Mouse (Mus musculus): ENCODE results near the gene Zfp213.

DNA sequence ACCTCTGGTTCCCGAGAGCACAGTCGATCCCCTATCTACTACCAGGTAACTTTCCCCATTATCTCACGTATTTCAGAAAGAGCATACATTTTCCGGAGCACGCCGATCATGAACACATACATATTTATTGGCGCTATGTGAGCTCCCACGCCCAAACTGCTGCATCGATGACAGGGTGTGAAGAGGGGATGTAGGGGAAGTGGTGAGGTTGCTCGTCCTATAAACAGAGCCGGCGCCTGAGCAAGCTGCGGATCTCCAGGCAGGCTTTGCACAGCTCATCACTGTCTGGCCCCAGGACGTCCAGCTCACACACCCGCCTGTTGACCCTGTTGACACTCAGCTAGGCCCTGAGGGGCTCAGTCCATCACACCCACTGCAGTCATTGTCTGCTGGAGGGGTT is 13.2 kb downstream of the Zfp213 start:
- TF ChIP-seq MYOD1 (IDR thresholded peaks at IDR 0.05; ENCODE audit: control insufficient read depth, insufficient read length, low read depth) (no peak), CTCF (IDR thresholded peaks at IDR 0.05; ENCODE audit: control insufficient read depth, insufficient read depth, insufficient read length) (no peak), FOSL1 (IDR thresholded peaks at IDR 0.05; ENCODE audit: insufficient read depth, low read length, poor library complexity, severe bottlenecking) (no peak), MAX (IDR thresholded peaks at IDR 0.05) (peak; percentile 36), MYOG (IDR thresholded peaks at IDR 0.05; ENCODE audit: control insufficient read depth, extremely low read depth, insufficient read length) (no peak), CEBPB (IDR thresholded peaks at IDR 0.05; ENCODE audit: low read depth) (no peak)
